Comparison of ENCODE assay signal across 15 mouse cellular contexts in the genomic region with DNA sequence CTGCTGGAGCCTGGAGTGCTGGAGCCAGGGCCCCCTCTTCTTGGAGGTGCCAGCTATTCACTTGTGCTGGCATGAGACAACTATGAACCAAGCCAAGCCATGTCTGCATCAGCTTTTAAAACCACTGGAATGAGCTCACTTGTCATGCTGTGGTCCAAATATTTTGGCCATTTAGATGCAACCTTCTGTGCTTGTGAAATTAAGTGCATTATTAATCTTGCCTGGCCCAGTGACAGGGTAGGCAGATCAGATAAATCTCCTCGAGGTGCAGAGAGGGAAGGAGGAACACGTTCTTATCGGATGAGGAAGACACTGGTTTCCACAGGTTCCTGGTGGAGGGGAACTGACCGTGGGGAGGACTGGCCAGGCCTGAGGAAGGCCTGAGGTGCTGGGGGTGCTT.
"Had no signal": no experiment of that assay in that cellular context is flagged by ENCODE, and none has a peak within 500 bp of the region (broad histone marks: within the 10 kb centered on the region; RNA-seq: fewer than 3 reads in every experiment).

No protein-coding gene starts in this region.

- DNase-seq: kidney, adult 9 months; kidney, postnatal 25 days; layer of hippocampus, adult 9-11 months; liver, embryonic 13.5 days; lung, adult 2 months; thymus, adult 18-20 months; thymus, postnatal 36 days had no signal

- H3K27me3 ChIP-seq: midbrain, embryonic 15.5 days; neural tube, embryonic 13.5 days had no signal

- H3K36me3 ChIP-seq: liver, embryonic 13.5 days; midbrain, embryonic 15.5 days; neural tube, embryonic 13.5 days had no signal

- H3K9ac ChIP-seq: liver, embryonic 13.5 days; midbrain, embryonic 15.5 days; neural tube, embryonic 13.5 days had no signal

- H3K27ac ChIP-seq: kidney, postnatal 0 days; layer of hippocampus, adult 2 months; liver, embryonic 13.5 days; macrophage; midbrain, embryonic 15.5 days had no signal

- H3K9me3 ChIP-seq: liver, embryonic 13.5 days; midbrain, embryonic 15.5 days; neural tube, embryonic 13.5 days had no signal

- ATAC-seq: midbrain, embryonic 15.5 days had no signal

- H3K4me2 ChIP-seq: liver, embryonic 13.5 days; midbrain, embryonic 11.5 days; midbrain, embryonic 15.5 days; neural tube, embryonic 13.5 days had no signal

- H3K4me3 ChIP-seq: layer of hippocampus, adult 2 months; liver, embryonic 13.5 days; megakaryocyte, embryonic 14.5 days; midbrain, embryonic 15.5 days; myocyte; neural tube, embryonic 13.5 days had no signal
